Mouse (Mus musculus) A20 (cell line): Measurements from ENCODE around the gene Shkbp1.

Source experiments
- DNase-seq: peaks from one replicate; pipeline ENCODE4 v3.0.0-alpha.2; 2011; ENCODE audit warnings: low read depth, low spot score

Shkbp1 gene

DNA sequence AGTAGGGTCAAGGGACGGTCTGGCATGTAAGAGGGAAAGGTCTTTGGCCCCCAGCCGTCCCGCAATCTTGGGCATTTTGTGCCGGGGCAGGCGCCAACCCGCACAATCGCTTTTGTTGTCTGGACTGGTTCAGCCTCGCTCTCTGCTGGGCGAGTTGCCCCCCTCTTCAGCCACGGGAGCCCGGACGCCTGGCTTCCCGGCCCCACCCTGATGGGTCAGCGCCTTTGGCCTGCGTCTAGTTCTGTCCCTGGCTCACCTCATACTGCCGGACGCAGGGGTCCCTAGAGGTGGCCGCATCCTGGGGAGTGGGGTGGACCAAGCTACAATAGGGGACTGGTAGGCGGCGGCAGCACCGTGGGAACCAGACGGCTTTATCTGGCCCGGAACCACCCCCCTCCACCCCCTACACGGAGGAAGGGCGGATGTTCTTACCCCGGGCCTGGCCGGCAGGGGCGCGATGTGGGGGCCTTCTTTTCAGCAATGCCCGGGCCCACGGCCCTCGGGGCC is 21.4 kb downstream of the Shkbp1 start:
- no peak for DNase-seq

GRCm38 (mm10) chr7:27333316-27333941 is 22.4 kb downstream of the Shkbp1 start:
- DNase-seq = peak; percentile 70

DNA sequence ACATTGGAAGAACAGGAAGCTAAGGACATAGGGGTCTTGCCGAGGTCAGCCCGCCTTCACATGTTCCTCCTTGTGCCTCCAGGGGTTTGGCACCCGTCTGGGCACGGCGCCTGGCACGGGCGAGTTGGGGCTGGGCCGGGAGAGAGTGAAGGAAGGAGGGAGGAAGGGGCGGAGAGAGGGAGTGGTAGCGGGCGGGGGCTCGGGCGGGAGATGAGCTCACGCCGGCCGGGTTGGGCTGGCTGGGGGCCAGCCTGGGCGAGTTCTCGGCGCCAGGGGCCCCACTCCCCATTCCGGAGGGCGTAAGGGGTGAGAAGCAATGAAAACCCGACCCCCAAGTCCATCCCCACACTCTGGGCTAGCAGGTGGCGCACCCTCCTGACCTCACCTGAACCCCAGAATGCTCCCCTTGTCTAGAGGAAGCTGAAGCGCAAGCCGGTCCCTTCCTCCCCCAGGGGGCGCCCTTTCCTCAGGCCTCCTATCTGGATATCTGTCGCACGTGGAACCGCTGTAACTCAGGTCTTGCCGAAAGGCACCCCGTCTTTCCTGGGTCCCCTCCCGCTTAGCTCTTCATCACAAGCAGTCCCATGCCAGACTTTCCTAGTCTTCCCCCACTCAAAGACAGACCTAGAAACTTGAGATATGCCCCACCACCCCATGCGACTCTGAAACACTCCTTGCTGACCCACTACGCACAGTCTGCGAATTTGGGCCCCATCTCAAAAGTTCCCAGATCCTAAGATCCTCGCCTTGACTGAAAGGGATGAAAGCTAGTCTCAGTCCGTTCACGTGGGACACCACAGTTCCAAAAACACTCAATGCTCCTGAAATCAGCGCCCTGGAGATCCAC is 23.2 kb downstream of the Shkbp1 start:
- peak; percentile 96 for DNase-seq

DNA sequence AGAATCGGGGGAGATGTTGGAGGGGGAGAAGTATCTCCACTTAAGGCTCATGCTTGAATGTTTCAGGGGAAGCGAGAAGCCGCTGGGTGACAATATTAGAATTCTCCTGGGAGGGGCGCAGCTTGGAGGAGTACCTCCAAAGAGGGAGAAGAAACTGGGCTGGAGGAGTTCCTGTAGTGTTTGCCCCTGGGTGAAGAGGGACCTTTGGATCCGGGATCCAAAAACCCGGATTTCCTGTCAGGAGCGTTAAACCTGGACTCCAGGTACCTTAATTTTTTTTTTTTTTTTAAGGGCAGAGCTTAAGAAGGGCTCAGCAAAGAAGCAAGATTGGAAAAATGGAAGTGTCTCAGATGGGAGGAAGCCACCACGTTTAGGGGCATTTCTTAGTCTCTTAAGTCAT is 24.0 kb downstream of the Shkbp1 start:
- peak; percentile 69 for DNase-seq

DNA sequence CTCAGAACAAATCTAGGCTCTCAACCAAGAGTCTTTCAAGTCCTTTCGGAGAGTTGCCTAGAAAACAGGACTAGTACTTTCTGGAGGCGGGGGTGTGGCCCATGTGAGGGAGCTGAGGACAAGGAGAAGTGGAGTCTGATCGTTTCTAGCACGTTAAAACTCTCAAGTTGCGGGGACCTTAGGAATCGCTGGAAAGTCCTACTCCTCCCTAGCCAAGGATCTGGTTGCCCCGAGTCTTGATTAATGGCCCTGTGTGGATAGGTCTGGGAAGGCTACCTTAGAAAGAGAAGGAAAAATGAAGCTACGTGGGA is 24.3 kb downstream of the Shkbp1 start:
- DNase-seq = no peak

- peak; percentile 100 for DNase-seq
Observed at GRCm38 (mm10) chr7:27330709-27331540, 24.9 kb downstream of the Shkbp1 start.

- peak; percentile 75 for DNase-seq
Observed at GRCm38 (mm10) chr7:27329981-27330380, 25.8 kb downstream of the Shkbp1 start.

DNA sequence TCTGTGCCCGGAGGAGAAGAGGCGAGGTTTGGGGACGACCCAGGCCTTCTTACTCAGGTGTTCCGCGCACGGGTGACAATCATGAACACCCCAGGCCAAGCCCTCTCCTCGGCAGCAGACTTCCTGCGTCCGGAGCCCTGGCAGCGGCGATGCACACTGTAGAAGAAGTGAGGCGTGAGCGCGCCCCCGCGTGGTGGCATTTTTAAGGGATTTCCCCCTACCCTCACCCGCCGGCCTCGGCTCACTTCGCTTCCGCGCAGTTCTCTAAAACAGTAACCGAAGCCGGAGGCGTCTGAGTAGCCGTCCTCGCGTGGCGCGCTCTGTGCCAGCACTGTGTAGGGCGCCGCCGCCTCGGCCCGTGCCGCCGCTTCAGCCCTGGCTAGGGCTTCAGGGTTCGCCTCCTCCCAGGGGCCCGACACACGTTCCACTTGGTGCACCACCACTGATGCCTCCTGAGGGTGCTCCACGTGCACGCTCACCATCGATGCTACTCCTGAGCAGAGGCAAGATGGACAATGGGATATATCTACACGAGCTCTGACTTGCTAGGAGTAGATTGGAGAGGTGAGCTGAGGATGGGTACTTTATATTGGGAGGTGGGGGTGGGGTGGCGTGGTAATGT is 26.4 kb downstream of the Shkbp1 start:
- peak; percentile 94 for DNase-seq

DNA sequence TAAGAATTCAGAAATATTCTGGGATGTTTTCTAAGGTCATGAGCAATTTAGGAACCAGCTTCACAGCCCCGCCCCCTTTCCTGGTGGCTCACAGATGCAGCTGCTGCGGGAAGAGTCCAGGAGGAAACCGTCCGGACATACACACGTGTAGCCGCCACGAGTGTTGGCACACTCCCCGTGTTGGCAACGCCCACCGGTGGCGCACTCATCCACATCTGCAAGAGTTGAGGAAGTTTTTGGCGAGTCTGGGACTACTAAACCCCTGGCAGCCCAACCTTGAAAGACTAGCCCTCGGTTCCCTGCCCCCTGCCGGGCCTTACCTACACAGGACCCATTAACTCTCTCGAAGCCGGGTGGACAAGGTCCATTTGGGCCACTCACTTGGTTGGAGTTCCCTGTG is 27.2 kb downstream of the Shkbp1 start:
- DNase-seq = no peak

GRCm38 (mm10) chr7:27328161-27328560 is 27.7 kb downstream of the Shkbp1 start:
- no peak for DNase-seq

DNA sequence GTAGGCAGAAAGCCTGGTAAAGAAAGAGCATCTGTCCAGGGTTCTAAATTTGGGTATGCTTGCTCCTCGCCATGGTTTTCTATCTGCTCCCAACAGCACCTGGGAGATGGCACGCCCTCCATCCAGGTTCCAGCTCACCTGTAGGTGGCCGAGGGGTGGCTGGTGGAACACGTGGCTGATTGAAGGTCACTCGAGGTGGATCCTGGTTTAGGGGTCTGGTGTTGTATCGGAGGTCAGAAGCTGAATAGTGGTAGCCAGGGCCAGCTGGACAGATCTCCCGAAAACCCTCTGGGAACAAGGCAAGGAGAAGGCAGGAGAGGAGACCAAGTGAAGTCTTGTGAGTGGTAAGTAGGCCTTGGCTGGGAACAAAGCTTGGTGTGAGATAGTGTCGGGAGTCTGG is 28.3 kb downstream of the Shkbp1 start:
- DNase-seq = no peak

- no peak for DNase-seq
Observed at GRCm38 (mm10) chr7:27326101-27326880, 29.5 kb downstream of the Shkbp1 start.

DNA sequence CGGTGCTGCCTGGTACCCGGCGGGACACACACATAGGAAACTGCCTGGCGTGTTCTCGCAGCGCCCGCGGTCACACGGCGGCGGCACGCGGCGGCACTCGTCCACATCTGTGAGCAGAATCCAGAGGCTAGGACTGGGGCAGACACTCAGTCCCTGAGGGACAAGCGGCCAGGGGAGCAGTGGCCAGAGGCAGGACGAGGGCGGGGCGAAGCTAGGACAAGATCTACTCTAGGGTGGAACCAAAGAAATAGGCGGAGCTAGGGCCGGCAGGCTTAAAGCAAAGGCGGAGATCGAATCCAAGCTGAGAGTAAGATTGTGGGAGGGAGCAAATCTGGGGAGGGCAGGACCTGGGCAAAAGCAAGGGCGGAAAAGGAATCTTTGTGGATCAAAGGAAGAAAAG is 30.1 kb downstream of the Shkbp1 start:
- no peak for DNase-seq

GRCm38 (mm10) chr7:27324928-27325327 is 30.9 kb downstream of the Shkbp1 start:
- DNase-seq = no peak

DNA sequence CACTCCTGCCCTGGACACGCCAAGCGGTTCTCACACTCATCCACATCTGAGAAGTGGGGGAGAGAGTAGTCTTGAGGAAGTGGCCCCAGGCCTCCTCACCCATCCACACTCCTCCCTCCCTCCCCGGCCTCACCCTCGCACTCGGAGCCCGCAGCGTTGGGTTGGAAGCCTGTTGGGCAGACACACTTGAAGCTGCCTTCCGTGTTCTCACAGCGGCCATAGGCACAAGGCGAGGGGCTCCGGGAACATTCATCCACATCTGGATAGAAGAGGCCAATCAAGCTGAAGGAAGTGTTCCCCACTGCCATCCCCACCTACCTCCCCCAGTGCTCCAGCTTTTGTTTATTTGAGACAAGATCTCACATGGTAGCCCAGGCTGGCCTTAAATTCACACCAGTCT is 31.7 kb downstream of the Shkbp1 start:
- no peak for DNase-seq

- DNase-seq = no peak
Observed at GRCm38 (mm10) chr7:27323001-27323400, 32.8 kb downstream of the Shkbp1 start.

DNA sequence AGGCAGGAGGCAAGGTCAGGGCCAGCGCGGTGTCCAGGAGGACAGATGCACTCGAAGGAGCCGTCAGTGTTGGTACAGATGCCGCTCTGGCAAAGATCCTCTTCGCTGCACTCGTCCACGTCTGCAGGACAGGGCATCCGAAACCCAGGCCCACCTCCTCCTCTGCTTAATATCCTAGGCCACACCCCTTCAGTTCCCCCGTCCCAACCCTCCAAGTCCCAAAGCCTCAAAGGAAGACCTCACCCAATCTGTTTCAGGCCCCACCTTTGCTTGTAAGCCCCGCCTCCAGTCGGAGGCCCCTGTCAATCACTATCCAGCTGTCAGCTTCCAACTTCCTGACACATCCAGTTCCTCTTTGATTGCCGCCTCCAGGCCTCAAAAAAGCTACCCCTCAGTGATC is 33.5 kb downstream of the Shkbp1 start:
- DNase-seq = no peak

DNA sequence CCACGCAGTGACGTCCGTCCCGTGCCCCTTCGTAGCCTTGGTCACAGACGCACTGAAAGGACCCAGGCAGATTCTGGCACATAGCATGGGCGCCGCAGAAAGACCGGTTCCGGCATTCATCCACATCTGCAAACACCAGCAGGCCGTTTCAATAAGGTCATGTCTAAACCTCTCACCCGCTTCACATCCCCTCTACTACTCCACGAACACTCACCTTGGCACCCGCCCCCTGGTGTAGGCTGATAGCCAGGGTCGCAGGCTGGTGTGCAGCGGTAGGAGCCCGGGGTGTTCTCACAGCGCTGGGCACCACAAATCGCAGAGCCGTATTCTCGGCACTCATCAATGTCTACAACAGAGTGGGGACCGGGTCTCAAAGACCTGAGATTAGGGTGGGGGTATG is 36.4 kb downstream of the Shkbp1 start:
- DNase-seq = no peak

- no peak for DNase-seq
Observed at GRCm38 (mm10) chr7:27315958-27316357, 39.9 kb downstream of the Shkbp1 start.

- DNase-seq = no peak
Observed at GRCm38 (mm10) chr7:27314393-27314792, 41.4 kb downstream of the Shkbp1 start.

DNA sequence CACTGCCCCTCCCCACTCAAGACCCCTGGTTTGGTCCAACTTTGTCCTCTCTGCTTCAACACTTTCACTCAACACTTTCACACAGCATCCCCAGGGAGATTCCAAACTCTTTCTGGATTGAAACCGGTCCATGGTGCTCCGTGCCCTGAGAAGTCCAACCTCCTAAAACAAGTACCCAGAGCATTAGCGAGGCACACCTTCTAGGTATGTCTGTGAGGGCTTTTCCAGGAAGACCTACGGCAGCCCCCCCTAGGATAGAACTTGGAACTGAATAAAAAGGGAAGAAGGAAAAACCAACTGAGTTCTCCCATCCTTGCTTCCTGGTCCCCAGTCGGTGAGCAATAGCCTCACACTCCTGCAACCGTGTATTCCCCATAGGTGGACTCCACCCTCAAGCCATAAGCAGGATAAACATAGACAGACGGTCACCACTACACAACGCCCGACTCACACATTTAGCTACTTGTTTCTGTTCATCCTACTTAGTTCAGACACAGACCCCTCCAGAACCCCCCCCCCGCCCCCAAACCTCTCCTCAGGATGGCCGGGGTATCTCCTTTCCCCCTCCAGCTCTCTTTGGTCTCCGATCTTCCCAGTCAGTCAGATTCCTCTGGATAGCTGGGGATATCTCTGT is 44.1 kb downstream of the Shkbp1 start:
- DNase-seq = no peak
